Mouse (Mus musculus): ENCODE measurements at regions not wholly inside any gene's neighbourhood (a gene's known extent, or its start where the extent isn't known, plus 50 kb on each side); places are given as distances from the start of the nearest gene placed in this dataset.

DNA sequence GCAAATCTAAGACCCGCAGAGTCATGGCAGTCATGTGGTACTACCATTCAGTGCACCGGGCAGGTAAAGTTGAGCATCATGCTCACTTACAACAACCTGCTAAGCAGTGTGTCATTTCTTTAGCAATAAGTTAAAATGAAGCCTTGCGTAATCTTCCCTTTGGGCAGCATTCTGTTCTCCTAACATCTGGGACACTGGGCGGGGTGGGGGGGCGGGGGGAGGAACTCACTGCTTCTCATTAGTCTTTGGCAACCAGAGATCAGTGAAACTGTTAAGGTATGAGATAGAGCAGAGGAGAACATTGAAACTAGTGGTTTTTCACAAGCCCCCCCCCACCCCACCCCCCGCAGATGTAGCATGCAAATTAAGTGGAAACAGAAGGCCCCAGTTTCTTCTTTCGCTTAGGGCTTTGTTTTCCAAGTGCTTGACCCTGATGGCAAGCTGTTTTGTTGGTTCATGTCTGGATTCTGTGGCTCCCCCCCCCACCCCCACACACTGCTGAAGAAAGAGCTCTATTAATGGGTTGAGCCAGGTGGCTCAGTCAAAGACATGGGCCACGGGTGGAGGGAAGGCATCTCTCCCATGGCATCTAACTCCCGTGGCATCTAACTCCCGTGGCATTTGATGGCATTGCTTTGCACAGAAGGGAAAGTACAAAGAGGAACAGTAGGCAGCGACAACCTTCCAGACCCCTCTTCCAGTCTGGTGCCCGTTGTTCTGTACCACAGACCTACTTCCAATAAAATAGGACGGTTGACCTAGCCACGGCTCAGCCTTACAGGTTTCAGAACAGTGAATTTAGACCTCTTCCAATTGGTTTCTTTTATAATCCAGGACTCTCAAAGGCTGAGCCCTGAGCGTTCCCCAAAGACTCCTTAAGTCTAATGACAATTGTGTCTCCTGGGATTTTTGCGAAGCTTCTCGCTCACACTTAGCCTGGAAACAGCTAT, 97.2 kb upstream of the Cpm start:
- ATAC-seq (replicated peaks; ENCODE audit: low FRiP score, low TSS enrichment, poor library complexity, severe bottlenecking), result no peak

DNA sequence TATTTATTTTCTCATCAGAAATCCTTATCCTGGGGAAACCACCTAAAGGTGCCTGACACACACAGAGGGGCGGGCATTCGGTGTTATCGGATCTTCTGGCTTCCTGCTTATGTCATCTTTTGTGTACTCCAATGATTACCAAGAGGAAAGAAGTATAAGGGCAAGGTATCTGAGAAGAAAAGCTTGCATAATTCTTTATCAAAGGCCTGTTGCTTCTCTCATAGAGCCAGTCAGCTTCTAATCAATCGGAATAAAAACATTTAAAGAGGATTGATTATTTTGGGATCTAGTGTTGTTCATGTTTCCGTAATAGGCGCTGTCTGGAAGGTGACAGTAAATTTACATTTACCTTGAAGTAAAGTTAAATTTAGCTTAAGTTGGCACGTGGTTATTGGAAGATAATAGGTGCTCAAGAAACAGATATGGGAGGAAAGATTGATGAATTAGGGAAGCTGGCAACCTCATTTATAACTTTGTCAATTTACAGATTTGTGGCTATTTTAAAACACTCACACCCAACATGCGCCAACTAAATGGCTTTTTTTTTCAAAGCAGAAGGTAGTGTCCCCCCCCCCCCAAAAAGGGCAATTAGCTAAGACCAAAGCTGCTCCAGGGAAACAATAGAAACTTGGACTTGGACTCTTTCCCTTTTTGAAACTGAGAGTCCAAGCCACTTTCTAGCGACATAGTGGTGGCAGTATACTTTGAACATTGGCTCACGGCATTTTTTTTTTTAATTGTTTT, 98.3 kb upstream of the Cpm start:
- no peak for ATAC-seq (replicated peaks; ENCODE audit: low FRiP score, low TSS enrichment, poor library complexity, severe bottlenecking)

DNA sequence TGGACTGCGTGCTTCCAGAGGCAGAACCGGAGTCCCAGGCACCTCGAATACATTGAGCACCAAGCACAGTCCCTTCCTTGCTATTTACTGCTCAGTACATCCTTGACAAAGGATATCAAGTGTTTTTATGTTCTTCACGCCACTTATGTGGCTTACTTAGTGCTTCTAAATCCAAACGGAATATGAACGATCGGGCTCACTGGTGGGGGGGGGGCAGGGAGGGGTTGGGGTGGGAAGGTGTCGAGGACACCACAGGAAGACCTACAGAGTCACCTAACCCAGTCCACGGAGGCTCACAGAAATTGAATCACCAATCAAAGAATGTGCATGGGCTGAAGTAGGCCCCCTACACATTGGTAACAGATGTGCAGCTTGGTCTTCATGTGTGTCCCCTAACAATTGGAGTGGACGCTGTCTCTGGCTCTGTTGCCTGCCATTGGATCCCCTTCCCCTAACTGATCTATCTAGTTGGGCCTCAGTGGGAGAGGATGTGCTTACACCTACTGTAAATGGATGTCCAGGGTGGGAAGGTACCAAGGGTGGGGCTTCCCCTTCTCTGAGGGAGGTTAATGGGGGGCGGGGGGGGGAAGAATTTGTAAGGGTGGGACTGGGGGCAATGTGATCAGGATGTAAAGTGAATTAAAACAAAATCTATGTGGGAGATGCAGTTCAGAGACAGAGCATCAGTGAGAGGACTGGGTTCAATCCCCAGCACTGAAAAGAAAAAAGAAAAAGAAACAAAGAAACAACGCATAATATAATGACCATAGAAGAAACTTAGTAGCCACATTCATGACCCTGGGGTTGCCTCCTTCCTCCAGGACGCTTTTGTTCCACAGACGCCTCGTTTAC, 99.1 kb upstream of the Cpm start:
- no peak for ATAC-seq (replicated peaks; ENCODE audit: low FRiP score, low TSS enrichment, poor library complexity, severe bottlenecking)

DNA sequence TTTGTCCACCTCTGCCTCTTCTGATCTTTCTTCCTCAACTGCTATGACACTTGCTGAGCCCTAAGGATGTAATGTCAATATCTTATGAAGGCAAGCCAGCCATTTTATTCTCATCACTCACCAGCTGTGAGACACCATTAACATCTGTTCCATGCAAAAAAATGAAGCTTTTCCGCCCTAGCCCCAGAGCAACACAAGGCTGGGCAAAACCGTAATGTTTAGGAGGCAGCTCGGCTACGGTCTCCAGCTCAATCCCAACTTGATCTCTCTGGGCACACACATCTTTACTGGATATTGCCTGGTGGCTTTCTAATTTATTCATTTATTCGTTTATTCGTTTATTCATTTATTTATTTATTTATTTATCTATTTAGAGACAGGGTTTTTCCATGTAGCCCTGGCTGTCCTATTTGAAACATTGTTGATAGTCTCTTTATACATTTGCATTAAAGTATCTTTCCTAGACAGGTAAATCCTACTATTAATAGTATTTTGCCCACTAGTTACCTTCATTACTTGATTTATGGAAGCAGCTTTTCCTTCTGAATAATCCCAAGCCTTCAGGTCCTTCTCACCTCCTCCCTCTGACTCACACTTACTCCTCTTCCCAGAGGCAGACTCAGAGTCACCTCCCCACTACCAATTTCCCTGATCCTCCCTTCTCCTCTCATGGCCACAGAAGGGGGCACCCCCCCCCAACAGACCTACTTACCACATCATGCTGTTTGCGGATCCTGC, 99.9 kb upstream of the Cpm start:
- ATAC-seq (replicated peaks; ENCODE audit: low FRiP score, low TSS enrichment, poor library complexity, severe bottlenecking), result no peak

DNA sequence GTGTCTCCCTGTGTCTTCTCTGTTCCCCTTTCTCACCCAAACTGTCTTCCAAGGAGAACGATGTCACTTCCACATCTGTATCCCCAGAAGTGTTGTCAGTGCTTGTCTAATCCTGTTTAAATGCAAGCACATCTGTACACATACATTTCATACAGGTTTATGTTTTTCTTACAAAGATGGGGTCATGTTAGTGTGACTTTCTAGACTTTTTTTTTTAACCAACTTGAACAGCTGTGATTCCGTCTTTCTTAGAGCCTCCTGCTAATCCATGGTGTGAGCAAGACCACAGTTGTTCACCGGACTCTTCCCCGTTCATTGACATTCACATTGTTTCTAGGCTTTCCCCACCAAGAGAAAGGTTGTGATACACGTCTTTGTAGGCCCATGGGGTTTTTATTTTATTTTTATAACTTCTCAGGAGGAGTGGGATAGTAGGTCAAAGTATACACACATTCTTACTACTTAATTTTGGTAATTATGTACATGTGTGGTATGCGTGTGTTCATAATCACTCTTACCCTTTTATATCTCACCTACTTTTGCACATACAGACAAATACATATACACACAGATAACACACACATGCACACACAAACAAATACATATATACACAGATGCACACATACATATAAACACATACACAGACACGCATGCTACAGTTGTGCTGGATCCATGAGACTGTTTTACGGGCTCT, 100.6 kb upstream of the Cpm start:
- no peak for ATAC-seq (replicated peaks; ENCODE audit: low FRiP score, low TSS enrichment, poor library complexity, severe bottlenecking)

DNA sequence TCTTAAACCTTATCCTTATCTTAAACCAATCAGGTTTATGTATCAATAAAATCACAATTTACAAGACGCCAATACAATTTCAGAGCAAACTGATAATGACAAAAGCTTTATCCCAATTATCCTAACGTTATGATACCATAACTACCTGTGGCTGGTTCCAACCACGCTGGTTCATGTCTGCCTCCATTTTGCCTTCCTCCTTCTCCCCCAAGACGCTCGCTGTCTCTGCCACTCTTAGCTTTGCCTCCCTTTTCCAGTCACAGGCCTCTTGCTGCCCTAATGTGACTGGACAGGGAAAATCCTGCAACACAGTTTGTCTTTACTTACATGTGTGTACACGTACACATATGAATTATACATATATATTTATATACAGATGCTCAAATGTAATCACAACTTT, 101.3 kb upstream of the Cpm start:
- ATAC-seq (replicated peaks; ENCODE audit: low FRiP score, low TSS enrichment, poor library complexity, severe bottlenecking), result no peak

DNA sequence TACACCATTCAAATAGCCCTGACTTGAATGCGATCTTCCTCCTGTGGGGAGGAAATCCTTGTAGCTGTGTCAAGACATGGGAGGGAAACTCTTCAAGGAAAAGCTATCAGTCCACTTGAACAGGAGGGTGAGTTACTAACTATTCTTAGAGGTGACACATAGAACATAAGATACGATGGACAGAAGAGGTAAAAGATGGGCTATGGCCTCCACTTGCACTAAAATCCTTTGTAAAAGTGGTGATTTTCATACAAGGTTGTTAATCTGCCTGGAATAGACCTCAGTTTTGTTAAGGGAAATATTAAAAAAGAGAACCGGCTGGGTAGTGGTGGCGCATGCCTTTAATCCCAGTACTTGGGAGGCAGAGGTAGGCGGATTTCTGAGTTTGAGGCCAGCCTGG, 102.1 kb upstream of the Cpm start:
- no peak for ATAC-seq (replicated peaks; ENCODE audit: low FRiP score, low TSS enrichment, poor library complexity, severe bottlenecking)

DNA sequence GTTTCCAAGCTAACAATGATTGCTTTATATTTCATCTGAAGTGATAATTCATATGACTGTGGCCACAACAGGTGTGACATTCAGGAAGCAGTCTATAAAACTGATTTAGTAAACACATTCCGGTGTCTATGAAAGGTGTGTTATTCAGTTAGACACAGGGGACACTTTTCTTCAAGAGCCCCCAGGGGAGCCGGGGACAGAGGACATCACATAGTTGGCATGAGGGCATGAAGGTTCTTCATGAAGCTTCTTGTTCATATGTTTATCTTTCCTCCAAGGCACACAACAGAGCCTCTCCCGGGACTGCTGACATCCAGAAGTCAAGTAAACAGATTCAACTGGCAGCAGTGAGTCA, 102.5 kb upstream of the Cpm start:
- no peak for ATAC-seq (replicated peaks; ENCODE audit: low FRiP score, low TSS enrichment, poor library complexity, severe bottlenecking)

DNA sequence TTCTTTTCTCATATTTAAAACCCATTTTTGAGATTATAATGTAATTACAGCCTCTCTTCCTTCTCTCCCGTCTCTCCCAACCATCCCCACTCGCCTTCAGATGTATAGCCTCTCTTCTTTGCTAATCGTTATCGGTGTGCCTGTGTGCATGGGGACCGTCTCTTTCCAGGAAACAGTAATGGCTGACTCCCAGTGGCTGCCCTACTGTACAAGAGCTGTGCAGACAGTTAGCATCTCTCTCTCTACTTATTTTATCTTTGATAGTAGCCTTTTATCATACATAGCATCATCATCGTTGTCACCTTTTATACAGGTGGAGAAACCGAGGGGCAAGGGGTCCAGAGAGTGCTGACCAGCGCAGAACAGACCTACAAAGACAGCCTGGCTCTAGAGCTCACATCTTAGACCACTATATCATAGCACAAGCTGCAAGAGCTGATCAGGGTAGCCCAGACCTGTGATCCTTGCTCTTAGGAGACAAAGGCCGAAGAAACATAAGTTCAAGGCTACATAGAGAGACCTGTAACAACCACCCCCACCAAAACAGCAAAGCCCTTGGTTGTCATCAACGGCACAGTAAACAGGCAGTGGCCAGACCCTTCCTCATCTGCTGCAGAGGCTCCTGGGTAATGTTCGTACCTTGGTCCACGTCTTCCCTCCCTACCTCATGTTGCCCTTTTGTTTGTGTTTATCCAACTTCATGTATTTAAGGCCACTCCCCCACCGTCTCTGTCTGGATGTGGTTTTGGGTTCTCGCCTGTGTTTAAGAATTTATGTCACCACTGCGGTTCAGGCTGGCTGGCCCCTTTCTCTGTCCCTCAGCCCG, 103.1 kb upstream of the Cpm start:
- no peak for ATAC-seq (replicated peaks; ENCODE audit: low FRiP score, low TSS enrichment, poor library complexity, severe bottlenecking)

DNA sequence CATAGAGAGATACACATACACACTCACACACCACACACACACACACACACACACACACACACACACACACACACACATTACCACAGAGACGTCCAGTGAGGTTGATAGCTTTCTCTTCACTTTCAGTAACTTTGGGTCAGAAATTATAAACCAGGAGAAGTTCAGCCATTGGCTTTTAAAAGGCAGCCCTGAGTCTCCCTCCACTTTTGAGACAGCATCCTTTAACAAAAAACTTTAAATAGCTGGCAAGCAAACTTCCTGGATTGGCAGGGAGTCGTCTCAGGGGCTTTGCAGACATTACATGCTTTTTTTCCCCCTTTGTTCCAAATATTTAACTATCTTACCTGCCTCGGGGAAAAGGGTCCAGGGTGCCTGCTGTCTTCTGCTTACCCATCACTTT, 103.7 kb upstream of the Cpm start:
- no peak for ATAC-seq (replicated peaks; ENCODE audit: low FRiP score, low TSS enrichment, poor library complexity, severe bottlenecking)

DNA sequence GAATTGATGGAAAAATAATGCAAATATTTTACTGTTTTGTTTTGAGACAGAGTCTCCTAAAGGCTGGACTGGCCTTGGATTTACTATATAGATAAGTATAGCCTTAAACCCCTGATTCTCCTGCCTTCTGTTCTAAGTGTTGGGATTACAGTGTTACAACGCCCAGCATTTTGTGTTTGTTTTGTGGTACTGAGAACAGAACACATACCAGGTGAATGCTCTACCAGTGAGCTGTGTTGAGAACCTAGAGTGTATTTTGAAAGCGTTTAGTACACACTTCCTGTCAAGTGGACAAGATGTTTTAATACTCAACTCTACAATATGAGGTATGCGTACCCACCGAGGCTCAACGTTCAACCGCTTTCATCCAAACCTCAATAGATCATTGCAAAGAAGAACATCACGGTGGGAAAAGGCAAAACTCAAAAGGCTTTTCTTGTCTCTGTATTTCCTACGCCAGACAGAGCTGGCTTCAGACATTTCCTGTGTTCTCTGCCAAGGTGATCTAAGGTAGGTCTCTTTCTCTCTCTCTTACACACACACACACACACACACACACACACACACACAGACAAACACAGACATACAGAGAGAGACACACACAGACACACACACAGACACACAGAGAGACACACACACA, 104.3 kb upstream of the Cpm start:
- ATAC-seq (replicated peaks; ENCODE audit: low FRiP score, low TSS enrichment, poor library complexity, severe bottlenecking), result no peak

DNA sequence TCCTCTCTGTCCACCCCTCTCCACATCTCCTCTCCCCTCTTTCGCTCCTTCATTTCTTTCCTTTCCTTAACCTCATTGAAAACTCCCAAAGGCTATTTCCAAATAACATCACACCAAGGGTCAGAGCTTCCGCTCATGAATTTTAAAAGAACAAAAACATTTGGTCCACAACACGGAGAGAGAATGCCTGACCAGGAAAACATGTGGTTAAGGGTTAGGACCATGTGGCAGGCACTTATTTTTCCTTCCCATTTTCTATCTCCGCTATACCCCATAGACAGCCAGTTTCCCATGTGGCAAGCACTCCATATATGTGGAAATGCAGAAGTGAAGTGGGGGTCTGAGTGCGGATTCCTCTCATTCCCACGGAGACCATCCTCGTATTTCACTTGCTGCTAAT, 105.2 kb upstream of the Cpm start:
- no peak for ATAC-seq (replicated peaks; ENCODE audit: low FRiP score, low TSS enrichment, poor library complexity, severe bottlenecking)

DNA sequence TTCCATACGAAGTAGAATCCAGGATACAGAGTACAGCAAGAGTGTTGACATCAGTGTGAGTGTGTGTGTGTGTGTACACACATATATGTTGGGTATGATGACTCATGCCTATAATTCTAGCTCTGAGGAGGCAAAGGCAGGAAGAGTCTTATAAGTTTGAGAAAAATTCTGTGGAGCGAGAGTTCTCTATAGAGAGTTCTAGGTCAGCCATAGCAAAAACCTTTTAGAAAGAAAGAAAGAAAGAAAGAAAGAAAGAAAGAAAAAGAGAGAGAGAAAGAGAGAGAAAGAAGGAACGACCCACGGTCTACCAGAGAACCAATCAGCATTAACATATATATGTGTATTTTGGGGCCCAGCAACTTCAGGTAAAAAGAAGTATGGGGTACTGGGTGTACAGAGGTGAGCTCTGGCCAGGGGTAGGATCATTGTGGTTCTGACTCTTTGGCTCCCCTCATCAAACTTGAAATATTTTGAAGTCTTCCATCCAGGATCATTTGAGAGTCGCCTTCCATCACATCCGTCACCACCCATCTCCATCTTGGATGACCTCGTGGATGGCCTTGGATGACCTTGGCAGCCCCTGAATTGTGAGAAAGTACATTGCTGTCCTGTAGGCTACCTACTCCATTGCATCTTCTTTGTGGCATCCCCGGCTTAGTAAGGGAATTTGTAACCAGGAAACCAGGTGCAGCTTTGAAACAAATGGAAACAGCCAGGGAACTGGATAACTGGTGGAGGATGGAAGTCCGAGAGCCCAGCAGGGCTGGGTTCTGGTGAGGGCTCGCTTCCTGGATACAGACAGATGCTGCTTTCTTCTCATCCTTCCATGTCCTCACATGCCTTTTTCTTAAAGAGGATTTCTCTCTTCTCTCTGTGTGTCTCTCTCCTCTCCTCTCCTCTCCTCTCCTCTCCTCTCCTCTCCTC, 106.1 kb upstream of the Cpm start:
- no peak for ATAC-seq (replicated peaks; ENCODE audit: low FRiP score, low TSS enrichment, poor library complexity, severe bottlenecking)

DNA sequence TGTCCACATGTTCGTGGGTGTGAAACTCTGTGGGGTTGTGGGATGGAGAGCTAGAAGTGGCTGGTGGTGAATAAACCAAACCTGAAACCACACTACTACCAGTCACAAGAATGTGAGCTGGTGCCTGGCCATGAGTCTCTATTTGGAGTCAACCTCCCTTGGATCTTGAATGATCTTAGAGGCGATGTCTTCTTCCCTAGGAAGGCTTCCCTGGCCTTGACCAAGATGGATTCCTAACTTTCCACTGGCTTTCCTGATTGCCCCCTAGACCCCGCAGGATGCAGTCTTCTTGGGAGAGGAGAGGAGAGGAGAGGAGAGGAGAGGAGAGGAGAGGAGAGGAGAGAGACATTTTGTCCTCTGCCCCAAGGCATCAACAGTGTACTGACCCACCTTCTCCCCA, 106.9 kb upstream of the Cpm start:
- no peak for ATAC-seq (replicated peaks; ENCODE audit: low FRiP score, low TSS enrichment, poor library complexity, severe bottlenecking)

DNA sequence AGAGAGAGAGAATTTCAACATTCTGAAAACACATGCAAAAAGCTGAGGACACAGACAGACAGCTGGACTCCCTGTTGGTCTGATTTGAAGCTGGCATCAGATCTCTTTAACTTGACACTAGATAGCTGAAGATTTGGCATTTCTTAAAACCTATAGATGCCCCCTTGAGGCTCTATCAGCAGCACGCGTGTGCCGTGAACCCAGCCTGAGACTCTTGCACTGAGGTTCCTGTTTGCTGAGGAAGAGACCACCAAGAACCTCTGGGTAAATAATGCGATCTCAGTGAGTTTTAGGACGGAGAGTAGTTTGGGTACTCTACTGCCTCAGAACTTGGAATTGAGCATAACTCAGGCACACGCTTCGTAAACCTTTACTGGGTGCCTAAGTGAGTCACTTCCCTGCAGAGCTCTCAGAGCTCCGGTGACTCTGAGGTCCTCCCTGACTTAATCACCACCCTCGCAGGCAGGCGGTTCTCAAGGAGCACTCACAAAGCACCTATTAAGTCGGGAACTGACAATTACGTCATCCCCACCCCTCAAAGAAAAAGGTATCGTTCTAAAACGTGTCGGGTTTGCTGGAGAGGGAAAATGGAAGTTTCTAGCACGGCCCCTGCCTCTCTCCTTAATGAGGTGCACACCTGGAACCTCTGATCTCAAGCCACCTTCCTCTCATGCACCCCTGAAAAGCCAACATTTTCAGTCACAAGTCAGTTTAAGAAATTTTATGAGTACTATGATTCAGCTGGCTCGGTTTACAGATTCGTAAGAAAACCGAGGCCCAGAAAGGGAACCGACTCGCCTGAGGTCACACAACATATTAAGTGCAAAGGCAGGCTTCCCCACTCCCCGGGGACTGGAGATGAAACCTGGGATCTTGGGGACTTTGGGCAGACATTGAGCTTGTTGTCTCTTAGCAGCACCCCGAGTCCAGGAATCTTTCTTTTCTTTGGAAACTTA, 107.7 kb upstream of the Cpm start:
- ATAC-seq (replicated peaks; ENCODE audit: low FRiP score, low TSS enrichment, poor library complexity, severe bottlenecking), result no peak
